Mouse (Mus musculus): Measurements from ENCODE around the gene Wdr5. TPM values are rescaled to one million over a fixed set of nuclear protein-coding genes. Genes with fewer than 3 reads are reported as not detected.
"Not testable (repeated sequence)": the region's sequence is repeated elsewhere in the genome, so short reads cannot be mapped to it uniquely, and the experiment has no call there.

Gene Wdr5
- total RNA-seq, 2 experiments from 2014 or later, result 18.8 to 21.3 TPM

DNA sequence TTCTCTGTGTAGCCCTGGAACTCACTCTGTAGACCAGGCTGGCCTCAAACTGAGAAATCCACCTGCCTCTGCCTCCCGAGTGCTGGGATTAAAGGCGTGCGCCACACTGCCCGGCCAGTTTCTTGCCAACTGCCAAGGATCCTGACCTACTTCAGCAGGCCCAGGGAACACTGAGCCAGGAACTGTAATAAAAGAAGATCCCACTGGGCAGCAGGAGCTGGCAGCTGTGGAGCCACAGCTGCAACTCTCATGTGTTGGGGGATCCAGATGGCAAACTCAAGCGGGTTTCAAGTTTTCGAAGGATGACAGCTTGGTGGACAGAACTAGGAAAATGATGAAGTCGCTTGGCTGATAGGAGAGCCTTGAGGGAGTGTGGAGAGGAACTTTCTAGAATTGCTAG, 4.3 kb upstream of the Wdr5 start:
- peak; percentile 83 for DNase-seq
- intact Hi-C loops (cut with DNase I), result loop anchor here (1.0 to 10.0 kb wide), 2 partner anchors 39 to 226 kb away; no protein-coding TSS in a partner anchor
- no peak for TF ChIP-seq CTCF (IDR thresholded peaks at IDR 0.05)
- Histone ChIP-seq H3K27ac (peak overlapping the region; percentile 6; the same call in 1 of the 2 replicates), H3K4me3 (no peak overlapping the region)

DNA sequence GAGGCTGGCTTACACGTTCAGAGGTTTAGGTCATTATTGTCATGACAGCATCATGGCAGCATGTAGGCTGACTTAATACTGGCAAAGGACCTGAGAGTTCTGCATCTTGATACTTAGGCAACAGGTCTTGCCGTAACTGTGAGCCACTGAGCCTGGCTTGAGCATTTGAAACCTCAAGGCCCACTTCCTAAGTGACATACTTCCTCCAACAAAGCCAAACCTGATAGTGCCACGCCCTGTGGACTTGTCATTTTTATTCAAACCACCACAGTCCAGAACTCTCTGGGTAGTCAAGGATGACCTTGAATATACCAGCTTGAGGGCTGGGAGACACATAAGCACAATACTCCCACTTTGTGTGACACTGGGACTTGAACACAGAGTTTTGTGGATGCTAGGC, 2.0 kb upstream of the Wdr5 start:
- TF ChIP-seq CTCF (IDR thresholded peaks at IDR 0.05), result no peak
- intact Hi-C loops (cut with DNase I), result loop anchor here (10.0 kb wide), 1 partner anchor 228 kb away; no protein-coding TSS in a partner anchor
- no peak overlapping the region for H3K27ac ChIP-seq
- no peak overlapping the region for H3K4me3 ChIP-seq
- no peak for DNase-seq

DNA sequence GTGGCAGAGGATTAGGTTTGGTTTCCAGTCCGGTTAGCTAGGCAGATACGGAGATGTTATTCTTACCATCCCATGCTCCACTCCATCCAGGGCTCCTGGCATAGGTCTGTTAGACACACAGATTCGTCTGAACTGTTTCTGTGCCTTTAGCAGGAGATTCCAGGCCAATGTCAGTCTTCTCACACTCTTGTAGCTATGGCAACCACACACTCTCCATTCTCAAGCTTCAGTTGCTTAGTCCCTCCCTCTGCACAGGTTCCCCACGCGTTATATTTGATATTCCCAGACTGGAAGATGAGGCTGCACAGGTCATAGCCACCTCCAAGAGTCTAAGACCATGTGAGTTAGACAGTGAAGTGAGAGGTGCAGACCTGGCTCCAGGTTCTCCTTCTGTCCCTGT, 1.1 kb upstream of the Wdr5 start:
- intact Hi-C loops (cut with DNase I), result loop anchor here (10.0 kb wide), 1 partner anchor 229 kb away; no protein-coding TSS in a partner anchor
- no peak for DNase-seq
- peak overlapping the region; percentile 82 for H3K4me3 ChIP-seq
- no peak for TF ChIP-seq CTCF (IDR thresholded peaks at IDR 0.05)
- peak overlapping the region; percentile 92 for H3K27ac ChIP-seq

DNA sequence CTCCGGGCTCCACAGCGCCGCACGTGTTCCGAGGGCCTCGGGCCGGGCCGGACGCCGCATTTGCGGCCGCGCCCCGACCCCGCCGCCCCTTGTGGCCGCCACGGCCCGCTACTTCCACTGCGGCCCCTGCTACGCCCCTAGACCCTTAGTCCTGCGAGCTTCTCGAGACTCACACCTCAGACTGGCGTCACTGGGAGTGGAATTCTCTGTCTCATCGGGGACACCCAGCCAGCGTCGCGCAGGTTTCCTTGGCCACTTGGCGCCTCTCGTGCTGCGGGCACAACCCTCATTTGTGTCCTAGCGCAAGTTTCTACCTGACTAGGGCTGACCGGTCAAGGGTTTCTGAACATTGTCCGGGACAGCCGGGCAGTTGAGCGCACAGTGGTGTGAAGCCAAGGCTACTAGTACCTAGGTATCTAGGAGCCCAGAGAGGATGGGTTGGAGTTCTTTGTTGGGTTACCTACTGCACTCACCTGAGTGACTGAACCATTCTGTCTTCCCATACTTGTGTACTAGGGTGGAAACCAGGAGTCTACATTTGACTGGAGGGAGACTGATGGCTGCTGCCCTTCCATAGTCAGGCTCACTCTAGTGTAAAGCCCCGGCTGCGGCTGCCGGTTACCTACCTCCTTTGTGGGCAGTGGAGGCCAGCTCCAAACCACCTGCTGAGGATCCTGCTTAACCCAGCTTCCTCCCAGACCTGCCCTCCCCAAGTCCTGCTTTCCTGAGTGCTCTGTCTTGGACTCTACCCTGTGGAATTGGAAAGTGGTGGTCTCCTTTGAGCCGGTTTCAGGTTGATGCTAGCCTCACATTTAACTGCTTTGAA, 597 bp downstream of the Wdr5 start:
- peak; percentile 33 for TF ChIP-seq CTCF (IDR thresholded peaks at IDR 0.05)
- Histone ChIP-seq H3K4me3 (peak overlapping the region; percentile 82), H3K27ac (peak overlapping the region; percentile 92)
- DNase-seq, result no peak
- intact Hi-C loops (cut with DNase I), result loop anchor here (10.0 kb wide), 1 partner anchor 231 kb away; no protein-coding TSS in a partner anchor

DNA sequence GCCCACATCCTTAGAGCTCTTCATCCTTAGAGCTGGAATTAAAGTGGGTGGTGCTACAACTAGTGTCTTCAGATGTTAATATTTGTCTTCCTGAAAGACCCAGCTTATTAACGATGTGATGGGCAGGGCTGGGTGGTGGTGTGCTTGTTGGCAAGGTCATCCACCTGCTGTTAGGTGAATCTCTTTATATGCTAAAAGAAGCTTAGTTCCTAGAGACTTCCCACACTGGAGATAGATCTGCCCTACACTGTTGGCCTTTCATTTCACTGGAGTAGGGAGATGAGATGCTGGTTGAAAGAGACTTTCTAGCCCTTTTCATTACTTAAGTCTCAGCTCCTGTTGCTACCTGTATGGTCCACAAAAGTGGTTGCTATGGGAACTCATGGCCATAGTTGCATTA, 1.3 kb downstream of the Wdr5 start:
- DNase-seq, result no peak
- intact Hi-C loops (cut with DNase I), result loop anchor here (10.0 kb wide), 1 partner anchor 231 kb away; no protein-coding TSS in a partner anchor
- Histone ChIP-seq H3K4me3 (peak overlapping the region; percentile 82), H3K27ac (no peak overlapping the region)
- TF ChIP-seq CTCF (IDR thresholded peaks at IDR 0.05), result no peak

DNA sequence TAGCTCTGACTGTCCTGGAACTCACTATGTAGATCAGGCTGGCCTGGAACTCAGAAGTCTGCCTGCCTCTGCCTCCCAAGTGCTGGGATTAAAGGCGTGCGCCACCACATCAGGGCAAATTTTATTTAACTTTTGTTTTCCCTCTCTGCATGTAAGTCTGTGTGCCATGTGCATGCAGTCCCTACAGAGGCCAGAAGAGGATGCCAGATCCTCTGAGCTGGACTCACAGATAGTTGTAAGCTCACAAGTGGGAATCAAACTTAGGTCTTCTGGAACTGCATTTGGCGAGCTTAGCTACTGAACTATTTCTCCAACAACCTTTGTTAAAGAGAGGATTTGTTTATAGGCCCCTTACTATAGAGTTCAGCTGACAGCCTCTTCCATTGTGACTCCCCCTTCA, 3.3 kb downstream of the Wdr5 start:
- DNase-seq, result no peak
- Histone ChIP-seq H3K27ac (no peak overlapping the region), H3K4me3 (no peak overlapping the region)
- intact Hi-C loops (cut with DNase I), result loop anchor here (10.0 kb wide), 1 partner anchor 233 kb away; no protein-coding TSS in a partner anchor
- peak; percentile 21 for TF ChIP-seq CTCF (IDR thresholded peaks at IDR 0.05)

DNA sequence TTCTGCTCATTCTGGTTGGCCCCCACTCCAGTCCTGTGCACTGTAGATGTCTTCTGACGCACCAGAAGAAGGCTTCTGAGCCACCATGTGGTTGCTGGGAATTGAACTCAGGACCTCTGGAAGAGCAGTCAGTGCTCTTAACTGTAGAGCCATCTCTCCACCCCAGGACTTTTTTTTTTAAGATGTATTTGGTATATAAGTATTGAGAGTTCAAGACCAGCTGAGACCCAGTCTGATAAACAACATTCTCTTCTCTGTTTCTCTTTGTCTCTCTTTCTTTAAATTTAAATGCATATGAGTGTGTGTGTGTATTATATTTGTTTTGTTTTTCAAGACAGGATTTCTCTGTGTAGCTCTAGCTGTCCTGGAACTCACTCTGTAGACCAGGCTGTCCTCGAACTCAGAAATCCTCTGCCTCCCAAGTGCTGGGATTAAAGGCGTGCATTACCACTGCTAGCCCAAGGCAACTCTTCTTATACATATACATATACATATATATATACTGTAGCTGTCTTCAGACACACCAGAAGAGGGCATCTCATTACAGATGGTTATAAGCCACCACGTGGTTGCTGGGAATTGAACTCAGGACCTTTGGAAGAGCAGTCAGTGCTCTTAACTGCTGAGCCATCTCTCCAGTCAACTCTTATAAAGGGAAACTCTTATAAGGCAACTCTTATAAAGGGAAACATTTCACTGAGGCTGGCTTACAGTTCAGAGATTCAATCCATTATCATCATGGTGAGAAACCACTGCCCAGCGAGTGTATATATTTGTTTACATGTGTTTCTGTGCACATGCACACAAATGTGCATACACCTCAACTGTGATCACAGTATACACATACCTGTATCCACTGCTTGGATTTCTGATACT, 23.7 kb downstream of the Wdr5 start:
- H3K4me3 ChIP-seq; DNase-seq; intact Hi-C loops (cut with DNase I): not testable (repeated sequence)
- peak overlapping the region; percentile 98 for H3K27ac ChIP-seq

DNA sequence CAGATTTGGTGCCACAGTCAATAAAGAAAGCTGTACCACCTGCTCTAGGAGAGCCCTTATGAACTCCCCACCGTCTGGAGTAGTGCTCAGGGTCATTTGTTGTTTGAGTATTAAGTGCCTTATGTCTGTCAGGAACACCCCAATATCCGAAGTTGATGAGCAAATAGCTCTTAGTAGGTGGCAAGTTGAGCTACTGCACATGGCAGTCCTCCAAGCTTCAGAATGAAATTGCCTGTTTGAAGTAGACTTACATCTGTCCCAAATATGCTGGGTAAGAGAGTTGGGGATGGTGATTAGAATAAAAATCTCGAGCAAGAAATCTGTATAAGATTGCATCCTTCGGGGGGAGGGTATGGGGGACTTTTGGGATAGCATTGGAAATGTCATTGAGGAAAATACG, 24.4 kb downstream of the Wdr5 start:
- DNase-seq, result no peak
- intact Hi-C loops (cut with DNase I), result no loop called here
- Histone ChIP-seq H3K27ac (peak overlapping the region; percentile 98), H3K4me3 (no peak overlapping the region)
- no peak for TF ChIP-seq CTCF (IDR thresholded peaks at IDR 0.05)

DNA sequence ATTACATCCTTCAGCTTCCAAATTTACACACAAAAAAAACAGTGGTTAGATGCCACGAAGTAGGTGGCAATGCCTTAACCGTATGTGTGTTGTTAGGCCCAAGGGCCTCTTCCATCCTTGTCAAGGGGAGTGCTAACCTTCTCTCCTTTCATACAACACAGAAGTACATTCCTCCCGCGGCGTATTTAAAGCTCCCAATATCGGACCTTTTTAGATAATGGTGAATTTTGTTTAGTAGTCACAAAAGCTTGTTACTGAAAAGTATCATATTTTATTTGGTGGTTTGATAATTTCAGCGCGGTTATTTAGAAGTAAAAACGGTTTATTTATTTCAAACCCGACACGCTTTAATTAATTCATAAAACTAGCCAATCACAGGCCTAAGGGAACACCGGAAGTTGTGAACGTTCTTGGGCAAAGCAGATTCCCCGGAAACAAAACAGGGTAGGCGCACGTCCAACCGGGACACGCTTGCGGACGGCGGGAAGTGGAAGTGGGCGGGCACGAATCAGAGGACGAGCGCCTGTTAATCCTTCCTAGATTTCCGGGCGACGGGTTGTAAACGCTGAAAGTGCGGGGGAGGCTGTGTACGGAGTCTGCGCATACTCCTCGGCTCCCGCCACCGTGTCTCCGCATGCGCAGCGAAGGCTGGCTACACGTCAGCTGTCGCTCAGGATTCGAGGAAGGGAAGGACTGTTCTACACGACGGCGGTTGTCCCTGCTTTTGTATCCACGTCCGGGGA, 25.0 kb downstream of the Wdr5 start:
- Histone ChIP-seq H3K4me3 (peak overlapping the region; percentile 74), H3K27ac (peak overlapping the region; percentile 98)
- no peak for TF ChIP-seq CTCF (IDR thresholded peaks at IDR 0.05)
- intact Hi-C loops (cut with DNase I), result loop anchor here (10.0 kb wide), 1 partner anchor 345 kb away; the partner anchor contains the start of gene Col5a1
- DNase-seq, result peak; percentile 99

DNA sequence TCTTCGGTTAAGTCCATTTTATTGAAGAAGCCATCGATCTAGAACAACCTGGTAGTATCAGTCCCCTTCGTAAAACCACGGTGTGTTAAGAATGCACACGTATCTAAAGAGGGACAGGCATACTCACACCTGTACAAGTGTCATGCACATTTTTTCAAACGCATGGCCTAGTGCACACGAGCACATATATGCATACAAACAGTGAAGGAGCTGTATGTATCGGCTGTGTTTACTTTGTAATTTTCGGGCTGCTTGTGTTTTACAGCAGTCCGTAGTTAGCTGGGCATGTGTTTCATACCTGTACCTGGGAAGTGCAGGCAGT, 25.5 kb downstream of the Wdr5 start:
- no peak for TF ChIP-seq CTCF (IDR thresholded peaks at IDR 0.05)
- DNase-seq, result no peak
- intact Hi-C loops (cut with DNase I), result loop anchor here (10.0 kb wide), 1 partner anchor 344 kb away; the partner anchor contains the start of gene Col5a1
- peak overlapping the region; percentile 98 for H3K27ac ChIP-seq
- peak overlapping the region; percentile 74 for H3K4me3 ChIP-seq

DNA sequence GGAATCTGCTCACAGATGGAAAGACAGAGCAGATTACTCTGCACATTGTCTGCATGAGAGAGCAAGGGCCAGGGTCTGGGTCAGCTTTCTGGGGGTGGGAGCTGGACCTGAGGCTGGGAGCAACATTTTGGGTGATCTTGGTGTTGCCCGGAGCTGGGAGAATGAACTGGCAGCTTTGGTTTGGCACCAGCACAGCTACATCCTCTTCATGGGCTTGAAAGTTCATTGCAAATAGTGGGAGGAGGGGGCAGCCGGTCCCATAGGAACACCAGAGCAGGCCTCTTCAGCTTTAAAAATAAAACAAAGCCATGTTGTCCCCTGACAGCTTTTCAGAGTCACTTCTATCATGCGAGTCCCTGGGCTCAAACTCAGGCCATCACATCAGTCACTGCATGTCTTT, 26.3 kb downstream of the Wdr5 start:
- no peak for DNase-seq
- no peak for TF ChIP-seq CTCF (IDR thresholded peaks at IDR 0.05)
- peak overlapping the region; percentile 74 for H3K4me3 ChIP-seq
- peak overlapping the region; percentile 98; the same call in 1 of the 2 replicates for H3K27ac ChIP-seq
- intact Hi-C loops (cut with DNase I), result loop anchor here (10.0 kb wide), 1 partner anchor 344 kb away; the partner anchor contains the start of gene Col5a1

DNA sequence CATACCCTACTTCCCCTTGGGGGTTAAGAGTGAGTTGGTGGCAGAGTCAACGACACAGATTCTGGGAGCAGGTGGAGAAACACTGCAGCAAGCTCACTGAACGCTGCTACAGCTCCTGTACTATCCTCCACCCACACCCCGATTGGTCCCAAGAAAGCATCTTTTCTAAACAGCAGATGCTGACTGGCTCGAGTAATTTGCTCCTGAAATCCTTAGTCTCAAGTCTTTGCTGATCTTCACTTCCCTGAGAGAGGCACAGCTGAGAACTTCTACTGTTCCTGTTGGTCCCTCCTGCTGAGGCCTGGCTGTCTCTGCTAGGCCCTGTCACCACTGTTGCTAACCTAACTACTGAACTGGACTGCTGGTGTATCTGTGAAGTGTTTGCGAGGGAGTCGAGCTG, 29.7 kb downstream of the Wdr5 start:
- no peak for TF ChIP-seq CTCF (IDR thresholded peaks at IDR 0.05)
- intact Hi-C loops (cut with DNase I), result loop anchor here (10.0 kb wide), 1 partner anchor 340 kb away; the partner anchor contains the start of gene Col5a1
- Histone ChIP-seq H3K27ac (no peak overlapping the region), H3K4me3 (no peak overlapping the region)
- DNase-seq, result no peak

DNA sequence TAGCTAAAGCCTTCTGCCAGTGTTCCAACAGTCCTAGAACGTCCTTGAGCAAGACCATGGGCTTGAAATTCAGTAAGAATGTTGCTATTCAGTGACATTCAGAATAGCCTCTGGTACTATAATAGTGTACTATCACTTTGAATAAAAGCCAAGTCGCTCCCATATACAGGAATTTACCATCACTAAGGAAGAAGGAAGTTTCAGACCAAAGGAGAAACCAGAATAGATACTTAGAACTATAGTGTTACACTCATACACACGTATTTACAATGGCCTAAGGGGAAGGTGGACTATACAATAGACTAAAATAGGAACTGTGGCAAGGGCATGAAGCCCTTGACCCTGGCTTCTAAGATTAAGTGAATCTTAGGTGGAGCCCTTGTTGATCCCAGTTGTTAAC, 30.6 kb downstream of the Wdr5 start:
- not testable (repeated sequence) for DNase-seq, H3K27ac ChIP-seq, H3K4me3 ChIP-seq
- intact Hi-C loops (cut with DNase I), result loop anchor here (10.0 kb wide), 1 partner anchor 339 kb away; the partner anchor contains the start of gene Col5a1

DNA sequence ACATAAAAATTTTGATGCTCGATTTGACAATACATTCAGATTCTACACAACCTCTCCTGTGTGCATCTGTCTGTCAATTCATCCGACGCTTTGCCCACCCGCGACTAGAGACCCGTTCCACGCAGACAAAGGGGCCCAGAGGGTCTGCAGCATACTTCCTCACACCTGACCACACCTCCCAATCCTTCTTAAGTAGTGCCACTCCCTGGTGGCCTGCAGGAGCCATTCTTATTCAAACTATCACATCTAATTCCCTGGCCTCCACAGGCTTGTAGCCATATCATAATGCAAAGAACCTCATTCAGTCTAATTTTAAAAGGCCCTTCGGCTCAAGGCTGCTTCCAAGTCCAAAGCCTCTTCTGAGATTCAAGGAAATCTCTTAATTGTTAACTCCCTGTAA, 31.1 kb downstream of the Wdr5 start:
- DNase-seq, H3K4me3 ChIP-seq, H3K27ac ChIP-seq: not testable (repeated sequence)
- intact Hi-C loops (cut with DNase I), result loop anchor here (10.0 kb wide), 1 partner anchor 339 kb away; the partner anchor contains the start of gene Col5a1
